Mouse (Mus musculus) G1E (cell line): Measurements from ENCODE around the gene Slc16a14. TPM values are rescaled to one million over a fixed set of nuclear protein-coding genes. Genes with fewer than 3 reads are reported as not detected.

Source experiments
- ATAC-seq: 2 replicates; pipeline ENCODE4 v1.8.0; 2016; ENCODE audit warnings: mild to moderate bottlenecking; ENCODE audit not compliant: insufficient number of reproducible peaks, poor library complexity, low FRiP score, severe bottlenecking; ENCODE audit errors: extremely low read depth
- DNase-seq: peaks from one replicate; pipeline ENCODE4 v3.0.0; 2012; ENCODE audit warnings: low spot score
- H3K27me3 ChIP-seq: 2 replicates; pipeline ENCODE4 v1.6.1; 2012; ENCODE audit warnings: mild to moderate bottlenecking, low read length, inconsistent platforms; ENCODE audit not compliant: insufficient read depth
- H3K36me3 ChIP-seq: replicated peaks from 2 replicates; pipeline ENCODE3; 2012; ENCODE audit warnings: mild to moderate bottlenecking, inconsistent platforms
- H3K4me1 ChIP-seq: 2 replicates; pipeline ENCODE4 v1.6.1; 2012; ENCODE audit warnings: low read depth, low read length, inconsistent platforms, mixed read lengths; ENCODE audit not compliant: insufficient read depth
- H3K4me3 ChIP-seq: 2 replicates; pipeline ENCODE4 v1.5.1; 2012; ENCODE audit warnings: low read depth, mild to moderate bottlenecking, inconsistent platforms, low read length, moderate library complexity, mixed read lengths
- H3K9me3 ChIP-seq: replicated peaks from 2 replicates; pipeline ENCODE4 v1.6.1; 2012; ENCODE audit warnings: inconsistent platforms
- CTCF ChIP-seq: IDR thresholded peaks from 2 replicates; pipeline ENCODE4 v1.5.1; 2012; ENCODE audit warnings: low read depth, low read length, inconsistent platforms, mixed read lengths
- GATA1 ChIP-seq: IDR thresholded peaks from 2 replicates; pipeline ENCODE4 v1.6.1; 2012; ENCODE audit warnings: borderline replicate concordance, low read length, inconsistent platforms, mixed read lengths
- GATA2 ChIP-seq: IDR thresholded peaks from 2 replicates; pipeline ENCODE4 v1.6.1; 2012; ENCODE audit warnings: low read depth, low read length, inconsistent platforms, borderline replicate concordance
- POLR2AphosphoS5 ChIP-seq: IDR thresholded peaks from 2 replicates; pipeline ENCODE4 v1.6.1; 2012; ENCODE audit warnings: low read depth, low read length, inconsistent platforms; ENCODE audit not compliant: insufficient replicate concordance
- TAL1 ChIP-seq: conservative IDR thresholded peaks from 2 replicates; pipeline ENCODE4 v1.6.1; 2012; ENCODE audit warnings: low read depth, low read length, inconsistent platforms, mixed read lengths
- polyA plus RNA-seq: library from polyadenylated mRNA; stranded (reverse); fragments of >175 nt; gene quantifications from 2 replicates; pipeline ENCODE4 v1.2.3, GENCODE M21; 2012
- total RNA-seq, 2 experiments: library from RNA; stranded (forward) in 1 of 2; stranded (reverse) in 1 of 2; fragments of 200-1000 nt in 1 of 2; fragments of >200 nt in 1 of 2; fragmentation: Nextera tagmentation in 1 of 2; gene quantifications; 2 replicates each; pipeline ENCODE4 v1.2.3; 2014 to 2017

Gene Slc16a14
- total and polyA plus RNA-seq, 3 experiments = 0.01 to 0.11 TPM; not detected in 1

DNA sequence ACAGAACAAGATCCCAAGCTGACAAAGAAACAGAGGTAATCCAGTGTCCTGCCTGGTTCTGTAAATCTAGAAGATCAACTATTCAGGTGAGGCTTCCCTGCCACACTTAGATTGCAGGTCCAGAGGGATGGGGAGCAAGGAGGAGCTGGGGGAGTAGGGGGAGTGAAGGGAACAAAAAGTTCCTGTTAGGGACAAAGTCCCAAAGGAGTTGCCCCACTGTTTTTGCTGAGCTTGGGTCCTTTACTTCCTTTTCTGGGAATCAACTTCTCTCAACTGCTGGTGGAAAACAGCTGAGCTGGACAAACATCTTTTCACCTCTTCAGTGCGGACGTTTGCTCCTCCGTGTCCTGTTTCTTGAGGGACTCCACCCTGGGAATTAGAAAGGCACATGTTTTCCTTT is 11.0 kb upstream of the Slc16a14 start:
- Histone ChIP-seq H3K4me3 (no peak overlapping the region), H3K36me3 (no peaks in the 10 kb centered on the region), H3K9me3 (peaks cover 4% of the 10 kb centered on the region), H3K27me3 (no peaks in the 10 kb centered on the region), H3K4me1 (peaks cover 6% of the 10 kb centered on the region)
- no peak for DNase-seq
- TF ChIP-seq TAL1 (no peak), POLR2AphosphoS5 (no peak), CTCF (no peak), GATA2 (no peak), GATA1 (no peak)
- ATAC-seq = no peak

DNA sequence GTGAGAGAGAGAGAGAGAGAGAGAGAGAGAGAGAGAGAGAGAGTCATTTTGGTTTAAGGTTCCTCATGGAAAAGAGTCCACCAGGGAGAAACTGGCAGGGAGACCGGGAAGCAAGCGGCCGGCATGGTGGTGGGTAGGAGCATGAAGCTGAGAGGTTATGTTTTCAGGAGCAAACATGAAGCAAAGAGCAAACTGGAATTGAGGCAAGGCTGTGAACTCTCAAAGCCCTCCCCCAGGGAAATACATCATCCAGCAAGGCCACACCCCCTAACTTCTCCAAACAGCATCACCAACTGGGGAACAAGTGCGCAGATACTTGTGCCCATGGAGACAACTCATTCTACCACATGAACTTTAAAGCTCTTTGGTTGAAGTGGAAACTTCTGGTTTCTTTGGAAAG is 8.6 kb upstream of the Slc16a14 start:
- Histone ChIP-seq H3K9me3 (peaks cover 2% of the 10 kb centered on the region), H3K36me3 (no peaks in the 10 kb centered on the region), H3K4me3 (no peak overlapping the region), H3K4me1 (peaks cover 6% of the 10 kb centered on the region), H3K27me3 (no peaks in the 10 kb centered on the region)
- TF ChIP-seq GATA2 (no peak), TAL1 (no peak), GATA1 (no peak), POLR2AphosphoS5 (no peak), CTCF (no peak)
- DNase-seq (no peak), ATAC-seq (no peak)

DNA sequence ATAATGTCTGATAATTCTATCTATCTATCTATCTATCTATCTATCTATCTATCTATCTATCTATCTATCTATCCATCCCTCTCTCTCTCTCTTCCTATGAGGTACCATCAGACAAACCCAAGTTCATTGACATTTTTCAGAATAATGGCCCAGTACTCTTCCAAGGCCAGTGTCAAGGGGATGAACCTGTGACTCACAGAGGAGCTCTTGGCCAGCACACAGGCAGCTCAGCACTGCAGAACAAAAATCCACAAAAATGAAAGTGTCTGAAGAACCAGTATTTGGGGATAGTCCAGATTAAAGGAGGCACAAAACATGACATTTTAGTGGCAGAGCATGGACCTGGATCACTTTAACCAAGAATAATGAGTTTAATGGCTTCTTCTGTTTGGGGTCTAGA is 7.7 kb upstream of the Slc16a14 start:
- no peak for DNase-seq
- Histone ChIP-seq H3K4me1 (peaks cover 6% of the 10 kb centered on the region), H3K4me3 (no peak overlapping the region), H3K36me3 (no peaks in the 10 kb centered on the region), H3K9me3 (peaks cover 2% of the 10 kb centered on the region), H3K27me3 (no peaks in the 10 kb centered on the region)
- ATAC-seq = no peak
- no peak for TF ChIP-seq POLR2AphosphoS5
- TF ChIP-seq TAL1 = no peak
- no peak for TF ChIP-seq GATA2
- TF ChIP-seq GATA1 = no peak
- TF ChIP-seq CTCF = no peak

DNA sequence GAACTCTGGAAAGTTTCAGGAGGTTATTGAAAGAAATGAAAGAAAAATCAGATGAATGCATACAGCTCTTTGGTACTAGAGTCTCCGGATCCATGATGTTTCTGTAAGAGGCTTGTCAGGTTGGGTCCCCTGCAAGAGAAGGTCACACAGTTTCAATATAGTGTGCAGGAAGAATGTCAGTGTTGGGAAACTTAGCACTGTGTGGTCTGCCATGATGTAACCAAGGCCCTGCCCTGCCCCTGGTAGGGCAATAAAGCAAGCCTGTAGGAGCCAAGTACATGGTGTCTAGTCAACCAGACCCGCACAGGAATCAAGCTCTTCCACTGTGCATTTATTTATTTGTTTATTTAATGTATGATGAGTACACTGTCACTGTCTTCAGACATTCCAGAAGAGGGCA is 5.4 kb upstream of the Slc16a14 start:
- Histone ChIP-seq H3K36me3 (no peaks in the 10 kb centered on the region), H3K4me3 (no peak overlapping the region), H3K27me3 (no peaks in the 10 kb centered on the region), H3K4me1 (peaks cover 6% of the 10 kb centered on the region), H3K9me3 (peaks cover 4% of the 10 kb centered on the region)
- DNase-seq (no peak), ATAC-seq (no peak)
- TF ChIP-seq GATA1 (no peak), POLR2AphosphoS5 (no peak), TAL1 (no peak), CTCF (no peak), GATA2 (no peak)

DNA sequence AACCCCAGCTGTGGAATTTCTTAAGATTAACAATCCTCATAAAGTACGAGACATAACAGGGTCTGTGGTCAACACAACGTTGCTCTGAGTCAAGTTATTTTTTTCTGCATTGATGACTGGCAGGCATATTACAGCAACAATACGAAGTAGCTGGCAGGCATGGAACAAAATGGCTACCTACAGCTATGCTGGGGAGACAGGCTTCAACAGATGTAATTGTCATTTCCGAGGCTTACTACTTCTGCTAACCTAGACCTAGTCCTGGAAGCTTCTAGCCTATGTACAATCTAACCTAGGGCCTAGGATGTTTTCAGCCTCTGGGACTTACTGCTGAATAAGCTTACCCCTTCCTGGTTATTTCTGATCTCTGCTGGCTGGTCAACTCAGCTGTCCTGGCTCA is 4.5 kb upstream of the Slc16a14 start:
- no peak for DNase-seq
- Histone ChIP-seq H3K36me3 (no peaks in the 10 kb centered on the region), H3K4me1 (peaks cover 6% of the 10 kb centered on the region), H3K4me3 (no peak overlapping the region), H3K9me3 (peaks cover 9% of the 10 kb centered on the region), H3K27me3 (peaks cover 3% of the 10 kb centered on the region; the same call in 1 of the 2 replicates)
- no peak for ATAC-seq
- TF ChIP-seq GATA2 (no peak), CTCF (no peak), GATA1 (no peak), POLR2AphosphoS5 (no peak), TAL1 (no peak)

DNA sequence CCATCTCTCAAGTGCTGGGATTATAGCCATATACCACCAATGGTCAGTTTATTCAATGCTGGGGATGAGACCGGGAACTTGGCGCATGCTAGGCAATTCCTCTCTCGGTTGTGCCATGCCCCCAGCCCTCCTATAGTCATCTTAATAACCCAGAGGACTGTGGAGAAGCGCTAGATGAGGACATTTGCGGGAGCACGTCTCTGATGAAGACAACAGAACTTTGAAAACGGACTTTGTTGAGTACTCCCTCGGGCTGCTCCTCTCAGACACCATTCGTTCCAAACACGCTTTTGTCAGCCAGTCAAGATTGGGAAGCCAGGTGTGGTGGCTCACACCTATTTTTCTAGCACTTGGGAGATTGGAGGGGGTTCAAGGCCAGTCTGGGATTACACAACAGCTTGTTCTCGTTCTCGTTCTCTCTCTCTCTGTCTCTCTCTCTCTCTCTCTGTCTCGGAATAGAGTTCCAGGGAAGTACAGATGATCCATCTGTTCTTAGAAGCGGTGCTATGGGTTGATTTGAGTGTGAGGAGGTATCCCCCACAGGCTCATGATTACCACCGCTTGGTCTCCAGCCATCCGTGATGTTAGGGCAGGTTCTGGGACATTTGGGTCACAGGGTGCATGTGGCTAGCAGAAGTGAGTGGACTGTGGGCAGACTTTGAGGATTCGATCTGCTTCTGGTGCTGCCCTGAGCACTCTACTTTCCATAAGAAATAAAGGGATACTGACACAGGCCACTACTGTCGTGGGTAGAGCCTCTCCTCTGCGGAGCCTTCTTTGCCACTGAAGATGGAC is 2.0 kb upstream of the Slc16a14 start:
- Histone ChIP-seq H3K4me3 (no peak overlapping the region), H3K27me3 (peaks cover 3% of the 10 kb centered on the region; the same call in 1 of the 2 replicates)

More for the DNA sequence above, 2.0 kb upstream of the Slc16a14 start:
- ATAC-seq (no peak), DNase-seq (no peak)
- peaks cover 6% of the 10 kb centered on the region for H3K4me1 ChIP-seq
- TF ChIP-seq GATA2 = no peak
- TF ChIP-seq POLR2AphosphoS5 = no peak
- TF ChIP-seq TAL1 = no peak
- no peak for TF ChIP-seq GATA1
- no peak for TF ChIP-seq CTCF
- no peaks in the 10 kb centered on the region for H3K36me3 ChIP-seq
- peaks cover 18% of the 10 kb centered on the region for H3K9me3 ChIP-seq
